Mouse (Mus musculus): ENCODE measurements around the gene Thrap3.
A peak's percentile ranks its signal among the peaks of the same experiment; 100 is the strongest.
"Not testable (repeated sequence)": the region's sequence is repeated elsewhere in the genome, so short reads cannot be mapped to it uniquely, and the experiment has no call there.

The Thrap3 gene

DNA sequence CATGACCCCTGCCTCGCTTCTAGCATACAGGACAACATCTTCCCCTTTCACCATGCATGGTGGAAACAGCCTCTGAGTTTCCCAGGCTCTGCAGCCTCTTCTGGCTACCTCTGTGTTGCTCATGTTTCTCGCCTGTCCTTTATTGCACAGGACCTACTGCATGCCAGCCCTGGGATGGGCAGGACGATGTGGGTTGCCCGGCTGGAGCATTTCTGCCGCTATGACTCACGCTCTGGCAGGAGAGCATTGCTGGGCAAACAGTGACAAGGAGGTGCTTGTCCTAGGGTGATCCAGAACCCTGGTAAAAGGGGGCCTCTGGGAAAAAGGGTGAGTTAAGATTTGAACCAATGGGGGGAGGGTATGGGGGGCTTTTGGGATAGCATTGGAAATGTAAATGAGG is 15.2 kb upstream of the Thrap3 start:
- no peak for DNase-seq

DNA sequence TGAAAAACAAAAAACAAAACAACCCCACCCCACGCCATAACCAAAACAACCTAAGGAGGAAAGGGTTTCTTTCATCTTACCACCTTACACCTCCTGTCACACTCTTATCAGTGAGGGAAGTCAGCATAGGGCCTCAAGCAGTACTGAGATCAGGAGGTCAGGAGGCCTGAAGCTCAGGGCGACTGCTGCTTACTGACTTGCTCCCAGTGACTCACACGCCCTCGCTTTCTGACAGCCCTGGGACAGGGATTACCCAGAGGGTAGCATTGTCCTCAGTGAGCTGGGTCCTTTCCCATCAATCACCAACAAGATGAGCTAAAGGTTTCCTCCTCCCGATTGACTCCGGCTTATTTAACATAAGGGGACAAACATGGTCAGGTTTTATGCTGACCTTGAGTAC is 4.5 kb upstream of the Thrap3 start:
- no peak for DNase-seq

DNA sequence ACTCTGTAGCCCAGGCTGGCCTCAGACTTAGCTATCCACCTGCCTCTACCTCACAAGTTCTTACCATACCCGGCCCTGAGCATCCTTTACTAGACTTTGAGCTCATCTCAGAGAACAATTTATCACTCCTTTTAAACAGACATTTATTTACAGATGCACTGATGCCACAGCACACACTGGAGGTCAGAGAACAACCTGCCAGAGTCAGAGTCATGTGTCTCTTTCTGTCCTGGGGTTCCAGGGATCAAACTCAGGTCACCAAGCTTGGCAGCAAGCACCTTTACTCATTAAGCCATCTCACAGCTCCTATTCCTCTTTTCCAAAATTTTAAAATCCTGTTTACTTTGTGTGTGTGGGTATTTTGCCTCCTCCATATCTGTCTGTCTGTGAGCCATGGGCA is 2.8 kb upstream of the Thrap3 start:
- DNase-seq = no peak

DNA sequence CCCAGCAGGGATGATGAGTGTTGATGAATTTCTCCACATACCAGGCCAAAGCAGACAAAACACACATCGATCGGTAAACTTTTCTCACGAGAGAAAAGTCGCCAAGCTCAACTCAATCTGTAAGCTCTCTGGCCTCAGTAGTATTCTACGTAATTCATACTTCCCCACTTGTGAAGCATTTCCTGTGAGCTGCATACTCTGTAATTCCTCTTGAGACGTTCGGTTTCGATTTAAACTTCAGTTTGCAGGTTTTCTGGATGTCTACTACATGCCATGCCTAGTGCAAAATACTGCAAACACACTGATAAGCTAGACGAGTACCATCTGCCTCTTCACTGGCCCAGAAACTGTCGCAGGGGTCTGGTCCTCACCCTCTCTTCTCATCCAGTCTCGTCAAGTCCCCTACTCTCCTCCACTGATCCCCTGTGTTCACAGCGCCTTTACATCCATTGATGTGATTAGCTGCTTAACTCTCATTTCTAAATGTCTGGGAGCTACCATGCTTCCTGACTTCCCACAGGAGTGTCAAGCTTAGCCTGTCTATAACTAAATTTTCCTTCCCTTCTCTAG is 2.2 kb upstream of the Thrap3 start:
- no peak for DNase-seq

DNA sequence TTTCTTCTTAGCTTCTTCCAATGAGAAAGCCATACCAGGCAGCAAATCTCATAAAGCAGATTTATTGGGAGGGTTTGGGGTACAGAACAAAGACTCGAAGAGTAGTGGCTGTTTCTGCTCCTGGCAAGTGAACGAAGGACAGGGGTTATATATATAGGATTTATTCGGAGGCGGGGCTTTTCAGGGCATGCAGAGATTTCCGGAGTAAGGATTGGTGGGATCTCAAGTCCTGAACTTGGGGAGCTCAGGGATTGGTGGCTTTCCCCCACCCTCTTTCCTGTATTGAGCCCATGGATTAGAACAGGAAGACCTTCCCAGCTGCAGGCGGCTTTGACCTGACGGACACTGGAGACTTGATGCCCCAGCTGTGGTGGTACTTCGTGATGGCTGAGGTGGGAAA is 1.5 kb upstream of the Thrap3 start:
- no peak for DNase-seq

DNA sequence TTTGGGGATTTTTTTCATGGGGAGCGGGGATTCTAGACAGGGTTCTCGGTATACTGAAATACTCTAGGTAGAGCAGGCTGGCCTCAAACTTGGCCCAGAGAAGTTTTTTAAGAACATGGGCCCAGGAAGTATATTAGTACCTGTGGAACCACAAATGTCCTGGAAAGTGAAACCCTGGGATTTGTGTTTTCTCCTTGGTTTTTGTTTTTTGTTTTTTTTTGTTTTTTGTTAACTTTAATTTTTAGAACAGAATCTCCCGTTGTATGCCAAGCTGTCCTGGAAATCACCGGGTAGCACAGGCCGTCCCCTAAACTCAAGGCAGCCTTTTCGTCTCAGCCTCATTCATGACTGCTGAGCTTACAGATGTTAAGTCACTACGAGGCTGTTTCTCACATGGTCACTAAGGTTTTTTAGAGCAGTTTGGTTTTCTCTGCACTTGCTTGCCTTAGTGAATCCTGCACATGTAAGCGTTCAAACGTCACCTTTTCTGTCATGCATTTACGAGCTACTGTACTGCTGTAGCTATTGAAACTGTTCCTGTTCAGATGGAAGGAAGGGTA is 856 bp upstream of the Thrap3 start:
- DNase-seq = no peak

DNA sequence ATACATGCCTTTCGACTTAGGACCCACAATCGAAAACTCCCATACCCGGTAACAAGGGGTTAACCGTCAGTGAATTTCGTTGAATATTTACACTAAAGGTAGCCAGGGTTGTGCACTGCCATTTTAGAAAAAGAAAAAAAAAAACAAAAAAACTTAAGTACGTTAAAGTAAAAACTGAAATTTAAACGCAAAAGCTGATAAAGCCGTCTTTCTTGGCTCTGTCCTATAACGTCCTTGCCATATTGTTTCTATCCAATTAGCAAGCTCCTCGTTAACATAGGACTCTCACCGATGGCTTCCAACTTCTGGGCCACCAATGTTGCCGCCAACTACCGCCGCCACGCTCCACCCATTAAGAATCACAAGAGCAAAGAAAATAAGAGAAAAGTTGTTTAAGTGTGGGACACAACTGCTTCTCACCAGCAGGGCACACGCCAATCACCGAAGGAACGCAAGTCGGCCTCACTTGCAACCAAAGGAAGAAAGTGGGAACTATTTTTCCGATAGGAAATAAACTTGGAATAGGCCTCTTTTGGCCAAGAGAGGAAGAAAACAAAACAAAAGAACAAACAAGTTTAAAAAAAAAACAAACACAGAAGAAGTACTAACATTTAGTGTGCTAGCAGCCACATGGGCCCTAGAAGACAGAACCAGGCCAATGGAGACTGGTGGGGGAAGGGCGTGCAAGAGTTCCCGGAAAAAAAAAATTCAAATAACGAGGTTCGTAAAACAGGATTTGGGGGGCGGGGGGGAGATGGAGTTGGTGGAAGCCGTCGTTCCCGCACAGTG is 852 bp downstream of the Thrap3 start:
- no peak for DNase-seq

DNA sequence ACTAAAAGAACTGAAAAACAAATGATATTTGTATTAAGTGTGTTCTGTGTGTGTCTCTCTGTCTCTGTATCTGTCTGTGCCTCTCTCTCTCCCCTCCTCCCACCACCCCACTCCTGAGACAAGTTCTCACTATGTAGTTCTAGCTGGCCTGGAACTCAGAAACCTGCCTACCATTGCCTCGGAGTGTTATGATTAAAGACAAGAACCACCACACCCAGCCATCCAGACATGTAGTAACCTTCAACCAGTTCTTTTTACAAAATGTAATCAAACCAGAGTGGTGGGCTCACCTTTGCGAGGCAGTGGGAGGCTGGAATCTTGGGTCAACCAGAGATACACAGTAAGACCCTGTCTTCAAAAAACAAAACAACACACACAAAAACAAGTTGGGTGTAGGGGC is 1.9 kb downstream of the Thrap3 start:
- no peak for DNase-seq

DNA sequence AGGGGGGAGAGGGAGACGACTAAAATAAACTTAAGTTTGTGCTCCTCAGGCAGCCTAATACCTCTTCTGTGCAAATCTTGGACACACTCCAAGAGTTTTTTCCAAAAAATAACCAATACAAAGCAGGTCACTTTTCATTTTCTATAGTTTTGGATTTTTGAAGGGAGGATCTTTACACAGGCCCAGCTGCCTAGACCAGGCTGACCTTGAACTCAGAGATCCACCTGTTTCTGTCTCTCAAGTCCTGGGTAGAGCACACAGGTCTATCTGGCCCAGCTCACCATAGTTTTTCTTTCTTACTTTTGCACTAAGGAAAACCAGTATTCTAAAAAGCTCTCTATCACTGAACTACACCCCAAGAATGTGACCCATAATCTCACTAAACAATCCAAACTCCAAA is 2.5 kb downstream of the Thrap3 start:
- DNase-seq = no peak

DNA sequence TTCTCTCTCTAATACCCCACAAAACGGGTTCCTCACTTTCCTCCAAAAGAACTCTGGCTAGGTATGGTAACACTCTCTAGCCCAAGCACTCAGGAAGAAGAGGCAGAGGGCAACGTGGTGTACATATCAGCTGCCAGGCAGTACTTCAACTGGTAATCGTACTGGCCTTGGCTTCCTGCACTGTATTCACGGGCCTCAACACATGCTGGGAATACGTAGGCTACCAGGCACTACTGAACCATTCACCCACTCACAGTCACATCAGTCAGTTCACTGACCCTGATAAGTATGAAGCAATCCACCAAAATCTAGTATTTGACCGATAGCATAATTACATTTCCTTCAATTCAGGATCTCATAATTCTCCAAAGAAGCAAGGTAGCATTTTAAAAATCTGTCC is 3.0 kb downstream of the Thrap3 start:
- DNase-seq = no peak

DNA sequence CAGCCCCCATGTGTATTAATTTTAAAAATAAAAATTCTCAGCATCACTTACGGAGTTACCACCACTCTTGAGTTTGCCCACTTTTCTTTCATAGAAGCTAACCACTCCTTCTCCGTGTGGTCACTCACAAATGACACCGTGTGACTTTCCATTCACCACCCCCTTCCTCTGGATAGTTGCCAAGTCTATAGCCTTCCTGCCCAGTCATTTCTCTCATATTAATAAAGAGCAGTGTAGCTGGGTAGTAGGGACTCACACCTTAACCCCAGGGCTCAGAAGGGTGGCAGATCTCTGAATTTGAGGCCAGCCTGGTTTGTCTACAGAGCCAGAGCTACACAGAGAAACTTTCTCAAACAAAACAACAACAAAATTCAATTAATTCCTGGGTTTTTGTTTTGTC is 5.1 kb downstream of the Thrap3 start:
- DNase-seq = no peak

DNA sequence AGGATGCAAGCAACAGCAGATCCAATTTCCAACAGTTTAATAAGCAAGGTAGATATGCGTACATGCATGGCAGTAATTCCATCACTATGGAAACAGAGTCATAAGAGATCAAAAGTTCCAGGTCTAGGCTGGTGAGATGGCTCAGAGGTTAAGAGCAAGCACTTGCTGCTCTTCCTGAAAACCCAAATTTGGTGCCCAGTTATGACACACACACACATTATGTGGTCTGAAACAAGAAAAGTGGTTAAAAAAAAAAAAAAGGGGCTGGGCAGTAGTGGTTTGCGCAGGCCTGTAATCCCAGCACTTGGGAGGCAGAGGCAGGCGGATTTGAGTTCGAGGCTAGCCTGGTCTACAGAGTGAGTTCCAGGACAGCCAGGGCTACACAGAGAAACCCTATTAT is 7.6 kb downstream of the Thrap3 start:
- no peak for DNase-seq

DNA sequence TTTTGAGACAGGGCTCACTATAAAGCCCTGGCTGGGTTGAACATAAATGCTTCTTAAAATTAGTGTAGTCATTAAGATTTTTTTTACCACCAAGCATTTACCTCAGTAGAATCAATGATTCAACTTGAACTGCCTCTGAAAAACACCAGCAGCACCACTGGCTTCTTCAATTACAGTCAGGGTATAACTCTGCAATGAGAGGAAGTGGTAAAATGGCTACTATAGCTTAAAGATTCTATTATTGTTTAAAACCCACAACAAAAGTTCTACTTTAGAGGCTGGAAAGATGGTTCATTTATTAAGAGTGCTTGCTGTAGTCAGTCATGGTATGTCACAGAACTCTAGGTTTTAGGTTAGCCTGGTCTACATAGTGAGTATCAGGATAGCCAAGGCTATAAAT is 8.3 kb downstream of the Thrap3 start:
- DNase-seq = no peak

DNA sequence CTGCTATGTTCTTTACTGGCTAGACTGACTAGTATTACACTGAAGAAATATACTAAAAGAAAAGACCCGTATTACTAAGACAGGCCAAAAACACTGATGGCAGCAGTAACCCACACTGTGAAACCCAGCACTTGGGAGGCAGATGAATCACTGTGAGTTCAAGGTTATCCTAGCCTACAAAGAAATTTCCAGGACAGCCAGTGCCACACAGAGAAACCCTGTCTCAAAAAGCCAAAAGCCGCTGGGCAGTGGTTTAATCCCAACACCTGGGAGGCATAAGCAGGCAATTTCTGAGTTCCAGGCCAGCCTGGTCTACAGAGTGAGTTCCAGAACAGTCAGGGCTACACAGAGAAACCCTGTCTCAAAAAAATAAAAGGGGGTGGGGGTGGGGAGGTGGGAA is 11.9 kb downstream of the Thrap3 start:
- DNase-seq = no peak

DNA sequence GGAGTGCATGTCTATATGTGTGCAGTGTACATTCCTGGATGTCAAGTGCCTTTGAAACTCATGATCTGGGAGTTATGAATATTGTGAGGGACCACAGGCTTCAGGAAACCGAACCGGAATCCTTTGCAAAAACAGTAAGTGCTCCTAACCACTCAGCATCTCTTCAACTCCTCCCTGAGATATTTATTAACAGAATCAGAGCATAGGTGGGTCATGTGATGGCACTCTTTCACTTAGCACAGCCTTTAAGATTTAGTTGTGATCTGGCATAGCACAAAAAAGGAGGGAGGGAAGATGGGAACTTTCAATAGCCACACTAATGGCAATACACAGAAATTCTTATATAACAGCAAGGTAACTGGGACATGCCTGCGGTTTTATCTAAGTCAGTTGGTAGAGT is 15.5 kb downstream of the Thrap3 start:
- no peak for DNase-seq

DNA sequence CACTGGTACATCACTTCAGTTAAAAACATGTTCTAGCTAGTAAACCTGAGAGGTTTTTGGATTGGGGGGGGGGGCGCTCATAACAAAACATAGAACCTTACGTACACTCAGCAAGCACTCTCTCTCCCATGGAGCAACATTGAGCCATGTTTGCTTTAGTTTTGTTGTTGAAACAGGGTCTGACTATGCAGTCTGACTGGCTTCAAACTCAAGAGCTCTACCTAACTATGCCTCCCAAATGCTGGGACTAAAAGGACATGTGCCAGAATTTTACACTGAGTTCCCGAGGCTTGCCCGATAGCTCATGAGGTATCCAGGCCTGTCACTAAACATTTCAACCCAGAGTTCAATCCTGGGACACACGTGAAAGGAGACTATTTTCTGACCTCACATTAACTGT is 19.5 kb downstream of the Thrap3 start:
- no peak for DNase-seq

DNA sequence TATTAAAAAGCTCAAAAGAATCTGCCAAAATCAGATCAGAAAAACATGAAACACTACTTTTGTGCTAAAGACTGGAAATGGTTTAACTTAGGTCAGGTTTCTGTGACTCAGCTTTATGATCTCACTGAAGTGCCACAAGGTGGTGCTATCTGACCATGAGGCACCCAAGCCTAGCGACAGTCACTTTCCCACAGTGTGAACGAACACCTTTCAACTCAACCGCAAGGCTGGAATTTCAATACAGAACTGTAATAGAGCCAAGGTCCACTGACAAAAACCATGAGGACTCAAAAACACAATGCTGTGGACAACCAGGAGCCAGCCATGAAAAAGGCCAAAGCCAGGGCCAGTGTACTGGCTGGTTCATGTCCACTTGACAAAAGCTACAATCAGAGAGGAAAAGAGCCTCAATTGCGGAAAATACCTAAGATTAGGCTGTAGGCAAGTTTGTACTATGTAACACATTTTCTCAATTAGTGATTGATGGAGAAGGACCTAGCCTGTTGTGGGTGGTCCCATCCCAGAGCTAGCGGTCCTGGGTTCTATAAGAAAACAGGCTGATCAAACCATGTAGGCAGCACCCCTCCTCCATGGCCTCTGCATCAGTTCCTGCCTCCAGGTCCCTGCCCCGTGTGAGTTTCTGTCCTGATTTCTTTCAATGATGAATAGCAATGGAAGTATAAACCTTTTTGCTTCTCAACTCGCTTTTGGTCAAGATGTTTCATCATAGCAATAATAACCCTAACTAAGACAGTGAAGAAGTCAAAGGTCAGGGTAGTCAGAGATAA is 21.2 kb downstream of the Thrap3 start:
- DNase-seq = peak; percentile 64 to 70

DNA sequence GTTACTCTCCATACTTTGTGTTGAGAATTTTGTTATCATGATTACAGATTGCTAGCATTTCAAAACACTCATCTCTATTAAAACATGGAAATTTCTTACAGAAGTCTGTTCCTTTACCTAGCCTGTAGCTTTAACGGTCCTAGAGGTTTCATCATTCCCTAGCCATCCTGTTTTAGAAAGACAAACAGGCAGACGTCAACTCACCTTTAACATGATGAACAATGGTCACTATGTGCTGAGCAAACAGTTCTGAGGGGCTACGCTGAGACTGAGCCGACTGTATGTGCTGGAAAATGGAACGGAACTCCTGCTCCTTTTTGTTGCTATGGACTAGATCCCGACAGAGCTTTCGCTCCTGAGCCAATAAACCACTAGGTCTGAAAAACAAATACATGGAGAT is 26.6 kb downstream of the Thrap3 start:
- DNase-seq = not testable (repeated sequence)

DNA sequence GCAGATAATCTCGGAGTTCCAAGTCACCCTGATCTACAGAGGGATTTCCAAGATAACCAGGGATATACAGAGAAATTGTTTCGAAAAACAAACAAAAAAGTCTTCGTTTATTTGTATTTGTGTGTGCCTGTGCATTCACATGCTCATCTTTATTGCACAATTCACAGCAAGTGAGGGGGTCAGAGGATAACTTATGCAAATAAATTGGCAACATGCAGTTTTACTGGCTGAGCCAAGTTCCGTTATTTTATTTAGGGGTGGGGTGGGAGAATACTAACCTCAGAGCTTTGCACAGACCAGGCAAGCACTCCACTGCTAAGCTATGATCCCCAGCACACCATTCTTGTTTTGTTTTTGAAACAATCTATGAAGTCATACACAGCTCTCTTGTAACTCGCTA is 28.8 kb downstream of the Thrap3 start:
- DNase-seq = no peak

DNA sequence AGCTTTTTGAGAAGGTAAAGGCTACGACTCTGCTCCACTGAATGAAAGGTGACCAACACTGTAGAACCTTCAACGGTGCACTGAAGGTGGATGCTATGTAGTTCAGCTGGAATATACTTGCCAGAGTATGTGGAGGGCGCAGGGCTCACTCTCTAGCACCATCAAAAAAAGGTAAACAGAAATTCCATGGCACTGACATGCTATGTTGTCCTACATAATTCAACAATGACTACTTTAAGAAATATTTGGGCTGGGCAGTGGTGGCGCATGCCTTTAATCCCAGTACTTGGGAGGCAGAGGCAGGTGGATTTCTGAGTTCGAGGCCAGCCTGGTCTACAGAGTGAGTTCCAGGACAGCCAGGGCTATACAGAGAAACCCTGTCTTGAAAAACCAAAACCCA is 31.8 kb downstream of the Thrap3 start:
- DNase-seq = not testable (repeated sequence)

DNA sequence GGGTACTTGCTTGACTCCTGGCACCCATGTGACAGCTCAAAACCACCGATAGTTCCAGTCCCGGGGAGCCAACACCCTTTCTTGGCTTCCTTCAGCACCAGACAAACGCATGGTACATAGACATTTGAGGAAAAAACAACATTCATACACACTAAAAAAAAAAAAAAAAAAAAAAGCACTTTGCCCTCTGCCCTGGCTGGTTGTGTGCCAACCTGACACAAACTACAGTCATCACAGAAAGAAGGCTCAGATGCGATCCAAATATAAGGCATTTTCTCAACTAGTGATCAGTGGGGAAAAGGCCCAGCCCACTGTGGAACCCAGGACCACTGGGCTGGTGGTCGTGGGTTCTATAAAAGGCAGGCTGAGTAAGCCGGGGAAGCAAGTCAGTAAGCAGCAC is 33.7 kb downstream of the Thrap3 start:
- DNase-seq = no peak

DNA sequence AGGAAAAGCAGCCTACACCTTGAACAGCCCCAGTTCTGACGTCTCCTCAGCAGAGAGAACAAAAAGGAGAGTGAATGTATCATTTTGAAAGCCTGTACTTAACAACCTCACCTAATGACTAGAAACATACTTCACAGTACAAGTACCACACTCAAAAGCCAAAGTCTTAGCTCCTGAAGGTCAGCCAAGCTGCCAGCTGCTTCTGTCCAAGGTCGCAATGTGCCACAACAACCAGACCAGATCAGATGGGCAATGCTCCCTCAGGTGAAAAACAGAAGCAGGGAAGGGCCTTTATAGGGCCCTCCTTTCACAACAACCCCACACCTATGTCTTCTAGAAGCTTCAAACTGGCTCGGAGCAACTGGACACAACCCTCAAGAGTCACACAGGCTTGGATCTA is 36.5 kb downstream of the Thrap3 start:
- DNase-seq = no peak

DNA sequence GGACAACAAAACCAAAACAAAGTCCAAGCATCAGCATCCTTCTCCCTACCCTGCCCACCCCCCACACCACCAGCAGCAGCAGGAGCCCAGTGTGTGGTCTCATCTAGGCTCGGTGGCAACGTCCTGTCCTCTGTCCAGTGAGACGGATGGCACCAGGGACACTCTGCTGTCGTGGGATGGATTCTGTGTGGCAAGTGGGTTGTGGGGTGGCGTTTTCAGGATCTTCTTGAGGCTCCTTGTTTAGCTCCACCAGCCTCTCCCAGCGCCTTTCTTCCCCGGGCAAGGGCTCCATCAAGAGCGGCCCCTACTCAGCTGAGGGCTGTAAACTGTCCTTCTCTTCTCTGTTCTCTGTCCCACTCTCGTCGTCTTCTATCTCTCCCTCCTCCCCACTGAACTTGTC is 37.5 kb downstream of the Thrap3 start:
- not testable (repeated sequence) for DNase-seq

DNA sequence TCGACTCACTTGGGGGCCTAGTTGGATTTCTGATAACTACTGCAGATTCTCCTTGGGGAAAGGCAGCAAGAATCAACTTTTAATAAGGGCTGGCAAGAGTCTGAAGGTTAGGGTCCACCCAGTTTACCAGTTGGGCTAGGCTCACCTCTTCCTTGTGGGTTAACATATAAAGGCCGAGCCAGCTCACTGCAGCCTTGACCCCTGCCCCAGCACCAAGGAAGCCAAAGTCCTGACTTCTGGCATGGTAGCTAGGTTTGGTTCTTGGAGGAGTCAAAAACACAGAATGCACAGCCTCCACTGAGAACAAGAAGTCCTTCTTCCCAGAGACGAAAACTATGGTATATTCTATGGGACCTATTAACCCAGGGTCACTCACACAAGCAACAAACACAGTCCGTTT is 38.9 kb downstream of the Thrap3 start:
- DNase-seq = no peak

Data from cerebellum, adult 18-20 months (tissue).